Mouse (Mus musculus) CH12.LX (cell line): ENCODE data around the gene 1700010I14Rik. TPM values are rescaled to one million over a fixed set of nuclear protein-coding genes. Genes with fewer than 3 reads are reported as not detected.

Source experiments
- DNase-seq: peaks from one replicate; pipeline ENCODE4 v3.0.0-alpha.2; 2013; ENCODE audit errors: extremely low read depth
- H3K27ac ChIP-seq: 2 replicates; pipeline ENCODE4 v1.5.1; 2012; ENCODE audit warnings: low read depth, mild to moderate bottlenecking, control low read depth, moderate library complexity; ENCODE audit not compliant: insufficient read depth
- H3K27me3 ChIP-seq: replicated peaks from 2 replicates; pipeline ENCODE3; 2012; ENCODE audit warnings: inconsistent platforms
- H3K36me3 ChIP-seq, 2 experiments: replicated peaks in 1 of 2; 2 replicates each; pipeline versions ENCODE3 to v1.6.1; 2012; ENCODE audit warnings: inconsistent platforms in 1 of 2, low read length in 1 of 2, mild to moderate bottlenecking in 1 of 2, mixed read lengths in 1 of 2, moderate library complexity in 1 of 2; ENCODE audit not compliant: control insufficient read depth in 1 of 2, insufficient read depth in 1 of 2
- H3K4me1 ChIP-seq, 2 experiments: 2 replicates each; pipeline ENCODE4 v1.6.1; 2012; ENCODE audit warnings: inconsistent platforms in 1 of 2, moderate library complexity in 1 of 2; ENCODE audit not compliant: insufficient read depth in 2 of 2, control insufficient read depth in 1 of 2
- H3K4me2 ChIP-seq: 2 replicates; pipeline ENCODE4 v1.6.1; 2012; ENCODE audit warnings: low read depth, mild to moderate bottlenecking, control low read depth; ENCODE audit not compliant: poor library complexity, insufficient read depth, severe bottlenecking
- H3K4me3 ChIP-seq, 3 experiments: fragments of 150-350 bp in 1 of 3; sonication (generic) in 1 of 3; replicated peaks in 1 of 3; 2 replicates each; pipeline versions ENCODE3 to v1.5.1; 2011 to 2012; ENCODE audit warnings: low read depth in 2 of 3, low read length in 2 of 3, mild to moderate bottlenecking in 2 of 3, moderate library complexity in 2 of 3, control low read depth in 1 of 3, improper control_type of control experiment in 1 of 3, inconsistent platforms in 1 of 3, mixed read lengths in 1 of 3; ENCODE audit not compliant: poor library complexity in 1 of 3
- H3K79me2 ChIP-seq: replicated peaks from 2 replicates; pipeline ENCODE4 v1.6.1; 2012; ENCODE audit warnings: mild to moderate bottlenecking, moderate library complexity; ENCODE audit not compliant: control insufficient read depth, poor library complexity, insufficient read depth, severe bottlenecking; ENCODE audit errors: extremely low read depth
- H3K9ac ChIP-seq: 2 replicates; pipeline ENCODE4 v1.6.1; 2012; ENCODE audit warnings: low read depth, mild to moderate bottlenecking, control low read depth, moderate library complexity; ENCODE audit not compliant: insufficient read depth
- H3K9me3 ChIP-seq: replicated peaks from 2 replicates; pipeline ENCODE3; 2012; ENCODE audit warnings: low read length, inconsistent platforms, mixed read lengths
- BHLHE40 ChIP-seq: IDR thresholded peaks from 2 replicates; pipeline ENCODE4 v1.6.1; 2011; ENCODE audit warnings: mild to moderate bottlenecking, low read depth, low read length, improper control_type of control experiment
- CHD1 ChIP-seq: IDR thresholded peaks from 2 replicates; pipeline ENCODE4 v1.6.1; 2012; ENCODE audit warnings: low read depth, low read length, improper control_type of control experiment, inconsistent platforms
- CHD2 ChIP-seq: IDR thresholded peaks from 2 replicates; pipeline ENCODE4 v1.6.1; 2011; ENCODE audit warnings: low read length, improper control_type of control experiment
- CTCF ChIP-seq, 2 experiments: IDR thresholded peaks in 1 of 2; conservative IDR thresholded peaks in 1 of 2; 2 replicates each; pipeline ENCODE4 v1.5.1; 2011 to 2012; ENCODE audit warnings: low read depth in 2 of 2, low read length in 2 of 2, improper control_type of control experiment in 1 of 2, inconsistent platforms in 1 of 2, mild to moderate bottlenecking in 1 of 2, moderate library complexity in 1 of 2
- E2F4 ChIP-seq: IDR thresholded peaks from 2 replicates; pipeline ENCODE4 v1.6.1; 2011; ENCODE audit warnings: low read depth, low read length, improper control_type of control experiment; ENCODE audit not compliant: insufficient replicate concordance
- ELF1 ChIP-seq: IDR thresholded peaks from 2 replicates; pipeline ENCODE4 v1.6.1; 2014; ENCODE audit warnings: low read depth, mild to moderate bottlenecking, inconsistent platforms, low read length, improper control_type of control experiment
- EP300 ChIP-seq: IDR thresholded peaks from 2 replicates; pipeline ENCODE4 v1.6.1; 2011; ENCODE audit warnings: low read length, improper control_type of control experiment
- ETS1 ChIP-seq: conservative IDR thresholded peaks from 2 replicates; pipeline ENCODE4 v1.6.1; 2012; ENCODE audit warnings: low read depth, mild to moderate bottlenecking, inconsistent platforms, low read length, improper control_type of control experiment, moderate library complexity
- GABPA ChIP-seq: IDR thresholded peaks from 2 replicates; pipeline ENCODE4 v1.6.1; 2012; ENCODE audit warnings: low read depth, low read length, improper control_type of control experiment, inconsistent platforms; ENCODE audit not compliant: insufficient replicate concordance
- HCFC1 ChIP-seq: IDR thresholded peaks from 2 replicates; pipeline ENCODE4 v1.6.1; 2012; ENCODE audit warnings: low read depth, mild to moderate bottlenecking, inconsistent platforms, low read length, improper control_type of control experiment
- IRF4 ChIP-seq: IDR thresholded peaks from 2 replicates; pipeline ENCODE4 v1.6.1; 2014; ENCODE audit warnings: low read depth, mild to moderate bottlenecking, inconsistent platforms, low read length, improper control_type of control experiment
- JUN ChIP-seq: IDR thresholded peaks from 2 replicates; pipeline ENCODE4 v1.6.1; 2011; ENCODE audit warnings: low read depth, mild to moderate bottlenecking, low read length, improper control_type of control experiment, moderate library complexity; ENCODE audit not compliant: insufficient read depth
- JUND ChIP-seq: conservative IDR thresholded peaks from 2 replicates; pipeline ENCODE4 v1.6.1; 2011; ENCODE audit warnings: low read depth, low read length, improper control_type of control experiment
- KAT2A ChIP-seq: IDR thresholded peaks from 2 replicates; pipeline ENCODE4 v1.6.1; 2012; ENCODE audit warnings: low read length, improper control_type of control experiment, inconsistent platforms; ENCODE audit not compliant: insufficient replicate concordance
- MAFK ChIP-seq: IDR thresholded peaks from 2 replicates; pipeline ENCODE4 v1.6.1; 2011; ENCODE audit warnings: low read length, improper control_type of control experiment; ENCODE audit not compliant: insufficient replicate concordance
- MAX ChIP-seq: IDR thresholded peaks from 2 replicates; pipeline ENCODE4 v1.6.1; 2011; ENCODE audit warnings: low read length, improper control_type of control experiment
- MEF2A ChIP-seq: IDR thresholded peaks from 2 replicates; pipeline ENCODE4 v1.6.1; 2014; ENCODE audit warnings: low read depth, mild to moderate bottlenecking, inconsistent platforms, low read length, improper control_type of control experiment, borderline replicate concordance
- MXI1 ChIP-seq: IDR thresholded peaks from 2 replicates; pipeline ENCODE4 v1.6.1; 2011; ENCODE audit warnings: mild to moderate bottlenecking, low read depth, low read length, improper control_type of control experiment
- MYC ChIP-seq: IDR thresholded peaks from 2 replicates; pipeline ENCODE4 v1.6.1; 2011; ENCODE audit warnings: low read depth, mild to moderate bottlenecking, improper control_type of control experiment, low read length
- NELFE ChIP-seq: IDR thresholded peaks from 2 replicates; pipeline ENCODE4 v1.6.1; 2011; ENCODE audit warnings: low read depth, low read length, improper control_type of control experiment
- NRF1 ChIP-seq: IDR thresholded peaks from 2 replicates; pipeline ENCODE4 v1.6.1; 2014; ENCODE audit warnings: low read depth, mild to moderate bottlenecking, inconsistent platforms, low read length, improper control_type of control experiment, moderate library complexity
- POLR2A ChIP-seq: IDR thresholded peaks from 2 replicates; pipeline ENCODE4 v1.6.1; 2011; ENCODE audit warnings: low read depth, mild to moderate bottlenecking, improper control_type of control experiment, low read length
- POLR2AphosphoS2 ChIP-seq: IDR thresholded peaks from 2 replicates; pipeline ENCODE4 v1.6.1; 2011; ENCODE audit warnings: low read depth, low read length, improper control_type of control experiment
- RAD21 ChIP-seq: IDR thresholded peaks from 2 replicates; pipeline ENCODE4 v1.6.1; 2011; ENCODE audit warnings: low read depth, mild to moderate bottlenecking, low read length, improper control_type of control experiment, moderate library complexity
- RCOR1 ChIP-seq: conservative IDR thresholded peaks from 2 replicates; pipeline ENCODE4 v1.6.1; 2012; ENCODE audit warnings: low read depth, mild to moderate bottlenecking, inconsistent platforms, low read length, improper control_type of control experiment
- SIN3A ChIP-seq: IDR thresholded peaks from 2 replicates; pipeline ENCODE4 v1.6.1; 2012; ENCODE audit warnings: low read length, improper control_type of control experiment, inconsistent platforms
- SMC3 ChIP-seq: IDR thresholded peaks from 2 replicates; pipeline ENCODE4 v1.6.1; 2011; ENCODE audit warnings: low read depth, low read length, improper control_type of control experiment
- TCF12 ChIP-seq: IDR thresholded peaks from 2 replicates; pipeline ENCODE4 v1.6.1; 2014; ENCODE audit warnings: low read depth, mild to moderate bottlenecking, inconsistent platforms, low read length, improper control_type of control experiment
- UBTF ChIP-seq: IDR thresholded peaks from 2 replicates; pipeline ENCODE4 v1.6.1; 2012; ENCODE audit warnings: low read depth, mild to moderate bottlenecking, inconsistent platforms, low read length, improper control_type of control experiment, moderate library complexity
- ZC3H11A ChIP-seq: IDR thresholded peaks from 2 replicates; pipeline ENCODE4 v1.6.1; 2012; ENCODE audit warnings: low read depth, mild to moderate bottlenecking, inconsistent platforms, low read length, improper control_type of control experiment
- dilution Hi-C: fragments of 300-500 bp; cut with MboI; formaldehyde crosslinking; loops from 2 replicates; pipeline ENCODE4 v1.14.3; 2020; ENCODE audit warnings: low sequenced_read_pairs; ENCODE audit not compliant: extremely low pct_unique_long_range_greater_than_20kb, extremely low pct_ligation_motif_present
- in situ Hi-C: fragments of 300-500 bp; cut with MboI; formaldehyde crosslinking; loops from 3 replicates; pipeline ENCODE4 v1.14.3; 2019; ENCODE audit warnings: low sequenced_read_pairs, low pct_ligation_motif_present, low pct_unique_long_range_greater_than_20kb, mixed read lengths
- polyA plus RNA-seq: library from polyadenylated mRNA; unstranded; fragments of >175 nt; gene quantifications from 2 replicates; pipeline ENCODE4 v1.2.1, GENCODE M21; 2012; ENCODE audit warnings: low read depth; ENCODE audit not compliant: insufficient read length
- total RNA-seq, 2 experiments: library from RNA; depleted of rRNA; stranded (reverse); fragments of 300-350 nt in 1 of 2; fragments of >200 nt in 1 of 2; gene quantifications; 2 replicates each; pipeline ENCODE4 v1.2.3; 2012 to 2014

Gene 1700010I14Rik
- total RNA-seq (2012; rRNA removed): 2.7 and 3.4 TPM in 2 replicates
- total RNA-seq (2014; rRNA removed): 3.4 and 3.5 TPM in 2 replicates
- 6.5 and 7.2 TPM in 2 replicates for polyA plus RNA-seq

DNA sequence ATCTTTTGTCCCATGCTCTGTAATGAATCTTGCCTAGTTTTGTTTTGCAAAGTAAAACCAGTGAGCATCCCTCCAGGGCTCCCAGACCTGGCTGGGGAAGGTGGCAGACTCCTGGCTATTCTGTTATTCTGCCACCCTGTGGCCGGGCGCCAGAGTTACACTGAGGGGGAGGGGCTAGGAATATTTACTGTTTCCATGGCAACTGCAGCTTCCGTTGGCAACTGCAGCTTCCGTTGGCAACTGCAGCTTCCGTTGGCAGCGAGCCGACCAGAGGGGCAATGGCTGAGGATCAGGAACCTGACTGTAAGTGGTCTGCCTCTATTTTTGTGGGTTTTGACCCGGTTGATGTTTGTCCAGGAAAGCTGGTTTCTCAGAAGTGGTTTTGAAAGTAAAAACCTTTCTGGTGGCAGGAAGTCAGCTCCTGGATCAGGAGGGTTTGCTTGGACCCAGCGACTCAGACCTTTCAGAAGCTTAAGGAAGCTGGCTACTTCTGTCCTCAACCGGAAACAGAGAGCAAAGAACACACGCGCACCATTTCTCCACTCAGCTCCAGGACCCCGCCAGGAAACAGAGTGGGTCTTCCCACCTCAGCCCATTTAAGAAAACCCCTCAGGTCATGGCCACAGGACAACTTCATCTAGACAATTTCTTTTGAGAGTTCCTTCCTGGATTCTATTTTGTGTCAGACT is at the start of gene 1700010I14Rik:
TSS of gene 1700010I14Rik (plus strand) at position 215 of the 689 bp plus-strand sequence.
- Histone ChIP-seq H3K4me1 (peaks cover 4 to 9% of the 10 kb centered on the region in 2 experiments), H3K9me3 (peaks cover 4% of the 10 kb centered on the region), H3K4me3 (peak within 1 kb of the TSS; percentile 61 to 79 (median 66)), H3K4me2 (peak within 1 kb of the TSS; percentile 74), H3K27ac (no peak within 1 kb of the TSS), H3K27me3 (peaks cover 18% of the 10 kb centered on the region), H3K79me2 (no peaks in the 10 kb centered on the region; the same call in 1 of the 2 replicates), H3K36me3 (peaks cover 13 to 19% of the 10 kb centered on the region in 2 experiments), H3K9ac (peak within 1 kb of the TSS; percentile 68)
- DNase-seq: peak; percentile 92
- in situ Hi-C loops: no loop called here
- TF ChIP-seq POLR2A (peak; percentile 85), UBTF (no peak), MAFK (no peak), TCF12 (peak; percentile 45; the same call in 1 of the 2 replicates), NELFE (peak; percentile 80), MAX (no peak), ETS1 (no peak), EP300 (no peak), JUN (no peak), BHLHE40 (no peak), RAD21 (peak; percentile 35), CHD1 (no peak), E2F4 (no peak), CHD2 (peak; percentile 76), NRF1 (no peak), MYC (0 out of 2 replicates have a peak, but pooled peaks have one; percentile 33), SIN3A (peak; percentile 96), MXI1 (peak; percentile 94), RCOR1 (no peak), IRF4 (peak; percentile 29; the same call in 1 of the 2 replicates), ELF1 (peak; percentile 73), MEF2A (no peak), JUND (no peak), HCFC1 (peak; percentile 78), SMC3 (peak; percentile 35), POLR2AphosphoS2 (no peak), GABPA (no peak), KAT2A (no peak), CTCF (conservative IDR thresholded peaks at IDR 0.05 in 1 of 2, IDR thresholded peaks at IDR 0.05 in 1 of 2; ENCODE audit: low read depth in 2 of 2, low read length in 2 of 2) (peak; percentile 27 to 77; a peak in 3 of 4 replicates), ZC3H11A (no peak)
- dilution Hi-C loops: no loop called here
